Mouse (Mus musculus) stomach, embryonic 16.5 days (tissue): Measurements from ENCODE around the gene Mgat4d. TPM values are rescaled to one million over a fixed set of nuclear protein-coding genes. Genes with fewer than 3 reads are reported as not detected.

Experiments used
- ATAC-seq: fragments of 200-750 bp; cut with Nextera tagmentation; 2 replicates; pipeline ENCODE4 v1.8.0; 2017; ENCODE audit warnings: moderate number of reproducible peaks, moderate TSS enrichment; ENCODE audit not compliant: insufficient read depth, low FRiP score
- H3K27ac ChIP-seq: fragments of 300-500 bp; sonication (generic); 2 replicates; pipeline ENCODE4 v1.5.1; 2014; ENCODE audit warnings: low read length
- H3K27me3 ChIP-seq: fragments of 300-500 bp; sonication (generic); 2 replicates; pipeline ENCODE4 v1.6.1; 2014; ENCODE audit warnings: low read length, control low read depth, mixed read lengths; ENCODE audit not compliant: control insufficient read depth, insufficient read depth
- H3K36me3 ChIP-seq: fragments of 300-500 bp; sonication (generic); 2 replicates; pipeline ENCODE4 v1.6.1; 2014; ENCODE audit warnings: low read length; ENCODE audit not compliant: control insufficient read depth, insufficient read depth
- H3K4me1 ChIP-seq: fragments of 300-500 bp; sonication (generic); 2 replicates; pipeline ENCODE4 v1.6.1; 2014; ENCODE audit warnings: low read length, control low read depth, mixed read lengths; ENCODE audit not compliant: control insufficient read depth, insufficient read depth
- H3K4me2 ChIP-seq: fragments of 300-500 bp; sonication (generic); 2 replicates; pipeline ENCODE4 v1.6.1; 2014; ENCODE audit warnings: low read depth, low read length, mixed read lengths
- H3K4me3 ChIP-seq: fragments of 300-500 bp; sonication (generic); replicated peaks from 2 replicates; pipeline ENCODE4 v1.5.1; 2014; ENCODE audit warnings: mild to moderate bottlenecking, low read length
- H3K9ac ChIP-seq: fragments of 300-500 bp; sonication (generic); 2 replicates; pipeline ENCODE4 v1.6.1; 2014; ENCODE audit warnings: low read length
- H3K9me3 ChIP-seq: fragments of 300-500 bp; sonication (generic); replicated peaks from 2 replicates; pipeline ENCODE4 v1.6.1; 2016; ENCODE audit warnings: low read length, control low read depth; ENCODE audit not compliant: control insufficient read depth
- WGBS: fragments of 180-500 bp; shearing (Covaris S2); extraction: QIAGEN DNeasy Blood & Tissue Kit; methylation state at CpG from one replicate; pipeline ENCODE4 v1.1.7; 2014; 5-methylcytosine and 5-hydroxymethylcytosine counted together
- polyA plus RNA-seq: library from polyadenylated mRNA; unstranded; fragments of >200 nt; fragmentation: Nextera tagmentation; extraction: Ambion mirVana; gene quantifications from 2 replicates; pipeline ENCODE4 v1.2.1, GENCODE M21; 2015

Mgat4d gene
- polyA plus RNA-seq, 1 experiment from 2014 or later, result not detected

- ATAC-seq, result no peak
- Histone ChIP-seq H3K4me1 (peaks cover 6% of the 10 kb centered on the region; the same call in 1 of the 2 replicates), H3K27ac (no peak overlapping the region; the same call in 1 of the 2 replicates), H3K9ac (peak overlapping the region; percentile 91), H3K27me3 (no peaks in the 10 kb centered on the region), H3K4me2 (peak overlapping the region; percentile 91), H3K4me3 (peak overlapping the region; percentile 90), H3K36me3 (no peaks in the 10 kb centered on the region), H3K9me3 (no peaks in the 10 kb centered on the region)
- 7% methylated on average over 7 of the region's 7 CpGs for WGBS
Observed at GRCm38 (mm10) chr8:83331567-83331898, 16.7 kb upstream of the Mgat4d start.

DNA sequence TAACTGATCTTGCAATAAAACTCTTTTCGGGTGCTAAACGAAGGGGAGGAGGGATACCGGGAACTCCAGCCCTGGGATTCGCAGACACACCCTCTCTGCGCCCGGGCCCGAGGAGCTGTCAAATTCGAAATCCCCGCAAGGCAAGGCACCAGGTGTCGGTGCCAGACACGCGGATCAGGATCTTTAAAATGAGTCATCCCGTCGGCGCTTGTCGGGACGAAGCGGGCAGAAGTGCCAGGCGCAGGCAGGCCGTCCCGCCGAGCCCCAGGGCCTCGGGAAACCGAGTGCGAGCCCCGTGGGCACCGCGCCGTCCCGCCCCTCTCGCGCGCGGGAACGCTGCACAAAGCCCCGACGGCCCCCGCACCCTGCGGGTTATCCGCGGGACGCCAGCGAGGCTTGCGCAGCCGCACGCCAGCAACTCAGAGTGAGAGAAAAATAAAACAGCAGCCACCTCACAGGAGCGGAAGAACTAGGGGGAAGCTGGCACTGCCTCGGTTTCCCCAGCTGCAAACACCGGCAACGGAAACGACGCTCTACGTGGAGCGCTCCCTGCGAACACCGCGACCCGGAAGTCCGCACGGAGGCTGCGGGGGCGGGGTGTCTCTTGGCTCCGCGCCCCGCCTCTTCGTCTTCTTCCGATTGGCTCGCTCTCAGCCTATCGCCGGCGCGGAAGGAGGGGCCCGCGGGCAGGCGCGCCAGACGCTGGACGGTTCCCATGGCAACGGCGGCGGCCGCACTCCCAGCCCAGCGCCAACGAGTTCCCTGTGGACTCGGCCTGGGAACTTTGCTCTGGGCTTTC, 16.2 kb upstream of the Mgat4d start, which contains the start of gene Elmod2:
Elmod2 (minus strand) TSS at position 588 of the 799 bp plus-strand sequence.
- Histone ChIP-seq H3K27me3 (no peaks in the 10 kb centered on the region), H3K4me3 (peak within 1 kb of the TSS; percentile 90), H3K4me1 (peaks cover 6% of the 10 kb centered on the region; the same call in 1 of the 2 replicates), H3K4me2 (peak within 1 kb of the TSS; percentile 91), H3K27ac (peak within 1 kb of the TSS; percentile 60), H3K36me3 (no peaks in the 10 kb centered on the region), H3K9ac (peak within 1 kb of the TSS; percentile 91), H3K9me3 (no peaks in the 10 kb centered on the region)
- peak; percentile 99 for ATAC-seq
- WGBS, result under 1% methylated on average over 85 of the region's 85 CpGs

DNA sequence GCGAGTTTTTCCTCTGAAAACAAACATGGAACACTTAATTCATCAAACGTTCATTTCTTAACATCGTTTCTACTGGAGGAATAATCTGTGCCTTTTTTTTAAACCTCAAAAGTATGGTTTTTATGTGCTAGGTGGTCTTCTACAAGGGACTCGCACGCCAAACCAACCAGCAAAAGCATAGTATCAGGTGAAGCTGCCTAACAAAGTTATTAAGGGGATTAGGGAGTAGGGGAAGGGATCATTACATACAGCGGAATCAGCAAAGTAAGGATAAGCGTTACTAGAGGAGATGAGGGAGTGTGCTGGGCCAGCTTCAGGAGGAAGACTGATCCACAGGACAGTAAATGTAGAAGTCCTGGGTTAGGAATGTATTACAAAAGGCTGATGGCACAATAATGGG, 15.4 kb upstream of the Mgat4d start:
- H3K4me3 ChIP-seq, result peak overlapping the region; percentile 90
- H3K27ac ChIP-seq, result peak overlapping the region; percentile 29; the same call in 1 of the 2 replicates
- H3K9me3 ChIP-seq, result no peaks in the 10 kb centered on the region
- 11% methylated on average over 7 of the region's 7 CpGs for WGBS
- H3K4me2 ChIP-seq, result peak overlapping the region; percentile 62
- H3K36me3 ChIP-seq, result no peaks in the 10 kb centered on the region
- peaks cover 6% of the 10 kb centered on the region; the same call in 1 of the 2 replicates for H3K4me1 ChIP-seq
- H3K9ac ChIP-seq, result peak overlapping the region; percentile 50
- H3K27me3 ChIP-seq, result no peaks in the 10 kb centered on the region
- ATAC-seq, result no peak

DNA sequence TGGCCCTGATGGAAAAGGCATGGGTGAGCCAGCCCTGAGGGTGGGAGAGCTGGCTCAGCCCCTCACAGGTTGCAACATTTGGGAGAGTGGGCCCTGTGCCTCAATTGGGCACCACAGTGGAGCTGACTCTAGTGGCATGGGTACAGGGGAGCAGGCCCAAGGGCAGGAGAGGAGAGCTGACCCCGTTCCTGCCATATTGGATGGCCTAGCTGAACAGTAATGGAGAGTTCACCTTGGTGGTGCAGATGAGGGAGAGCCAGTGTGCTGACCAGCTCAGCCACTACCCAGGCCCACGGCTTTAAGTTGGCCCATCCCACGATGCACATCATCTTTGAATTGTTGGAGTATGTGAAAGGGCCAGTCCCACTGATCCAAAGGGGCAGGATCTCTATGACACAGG, 6.2 kb upstream of the Mgat4d start:
- 81% methylated on average over 3 of the region's 3 CpGs for WGBS
- Histone ChIP-seq H3K4me3 (no peak overlapping the region), H3K4me1 (no peaks in the 10 kb centered on the region), H3K9me3 (no peaks in the 10 kb centered on the region; the same call in 1 of the 2 replicates), H3K27ac (no peak overlapping the region), H3K9ac (no peak overlapping the region), H3K4me2 (no peak overlapping the region), H3K36me3 (no peaks in the 10 kb centered on the region), H3K27me3 (no peaks in the 10 kb centered on the region)
- ATAC-seq, result no peak

DNA sequence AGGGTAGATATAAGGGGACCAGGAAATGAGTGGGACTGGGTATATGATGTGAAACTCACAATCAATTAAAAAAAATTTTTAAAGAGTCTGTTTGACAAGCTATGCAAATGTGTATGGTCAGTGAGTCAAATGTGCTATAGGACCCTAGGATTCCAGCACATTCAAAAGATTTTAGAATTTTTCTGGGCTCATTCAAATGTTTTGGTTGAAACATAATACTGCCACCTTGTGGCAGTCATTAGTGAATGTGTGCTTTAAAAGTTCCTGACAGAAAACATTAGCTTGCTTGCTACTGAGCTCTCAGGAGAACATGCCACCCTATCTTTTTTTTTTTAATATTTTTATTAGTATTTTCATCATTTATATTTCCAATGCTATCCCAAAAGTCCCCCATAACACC, 5.6 kb upstream of the Mgat4d start:
- H3K36me3 ChIP-seq, result no peaks in the 10 kb centered on the region
- H3K9me3 ChIP-seq, result no peaks in the 10 kb centered on the region; the same call in 1 of the 2 replicates
- H3K9ac ChIP-seq, result no peak overlapping the region
- no peak overlapping the region for H3K4me3 ChIP-seq
- H3K4me1 ChIP-seq, result no peaks in the 10 kb centered on the region
- ATAC-seq, result no peak
- H3K4me2 ChIP-seq, result no peak overlapping the region
- H3K27me3 ChIP-seq, result no peaks in the 10 kb centered on the region
- no peak overlapping the region for H3K27ac ChIP-seq

DNA sequence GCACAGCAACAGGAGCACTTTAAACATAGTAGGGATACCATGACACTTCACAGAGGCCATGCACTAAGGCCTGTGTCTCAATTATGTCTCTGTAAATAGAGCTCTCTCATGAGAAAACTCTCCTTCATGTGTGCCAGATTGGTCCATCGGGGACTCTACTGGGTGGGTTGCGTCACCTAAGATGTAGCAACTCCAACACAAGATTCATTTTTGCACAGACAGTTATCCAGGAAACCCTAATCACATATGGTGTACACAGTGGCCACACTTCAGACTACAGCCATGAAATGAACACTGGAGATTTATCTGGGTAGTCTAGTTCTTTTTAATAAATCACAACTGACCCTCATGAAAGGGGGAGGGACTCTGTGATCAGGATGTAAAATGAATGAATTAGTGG, 3.0 kb downstream of the Mgat4d start:
- Histone ChIP-seq H3K4me2 (no peak overlapping the region), H3K9ac (no peak overlapping the region), H3K27me3 (no peaks in the 10 kb centered on the region), H3K4me1 (no peaks in the 10 kb centered on the region), H3K4me3 (no peak overlapping the region), H3K9me3 (no peaks in the 10 kb centered on the region; the same call in 1 of the 2 replicates), H3K27ac (no peak overlapping the region), H3K36me3 (no peaks in the 10 kb centered on the region)
- ATAC-seq, result no peak
- WGBS, result 86% methylated on average over 2 of the region's 2 CpGs

GRCm38 (mm10) chr8:83363156-83363769, 15.0 kb downstream of the Mgat4d start:
- Histone ChIP-seq H3K4me2 (no peak overlapping the region), H3K27me3 (no peaks in the 10 kb centered on the region), H3K9me3 (no peaks in the 10 kb centered on the region), H3K9ac (no peak overlapping the region), H3K4me3 (no peak overlapping the region), H3K27ac (no peak overlapping the region), H3K4me1 (no peaks in the 10 kb centered on the region), H3K36me3 (no peaks in the 10 kb centered on the region)
- 67% methylated on average over 7 of the region's 7 CpGs for WGBS
- no peak for ATAC-seq

- Histone ChIP-seq H3K9ac (no peak overlapping the region), H3K4me3 (no peak overlapping the region), H3K4me1 (no peaks in the 10 kb centered on the region), H3K27me3 (no peaks in the 10 kb centered on the region), H3K36me3 (no peaks in the 10 kb centered on the region), H3K4me2 (no peak overlapping the region), H3K27ac (no peak overlapping the region), H3K9me3 (no peaks in the 10 kb centered on the region)
- ATAC-seq, result no peak
Observed at GRCm38 (mm10) chr8:83377231-83377630, 29.0 kb downstream of the Mgat4d start.

DNA sequence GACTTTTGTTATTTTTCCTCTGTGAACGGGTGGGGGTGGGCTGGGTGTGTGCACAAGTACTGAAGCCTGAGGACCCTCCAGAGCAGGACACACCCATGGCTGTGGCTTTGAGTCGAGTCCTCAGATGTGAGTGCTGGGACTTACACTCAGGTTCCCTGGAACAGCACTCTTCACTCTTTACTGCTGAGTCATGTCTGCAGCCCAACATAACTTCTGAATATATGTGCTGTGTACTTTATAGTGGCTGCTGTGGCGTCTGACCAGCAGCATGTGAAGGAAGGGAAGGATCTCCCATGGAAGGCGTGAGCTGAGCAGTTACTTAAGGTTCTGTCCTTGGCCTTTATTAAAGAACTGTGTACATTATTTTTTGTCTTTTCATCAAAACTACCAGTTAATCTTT, 31.9 kb downstream of the Mgat4d start:
- Histone ChIP-seq H3K4me1 (no peaks in the 10 kb centered on the region), H3K9ac (no peak overlapping the region), H3K4me2 (no peak overlapping the region), H3K36me3 (no peaks in the 10 kb centered on the region), H3K27me3 (no peaks in the 10 kb centered on the region), H3K27ac (no peak overlapping the region), H3K9me3 (no peaks in the 10 kb centered on the region), H3K4me3 (no peak overlapping the region)
- ATAC-seq, result no peak
- 49% methylated on average over 4 of the region's 4 CpGs for WGBS
